Mouse (Mus musculus) intestine, embryonic 16.5 days (tissue): ENCODE data around the gene Prss34. TPM values are rescaled to one million over a fixed set of nuclear protein-coding genes. Genes with fewer than 3 reads are reported as not detected.
A peak's percentile ranks its signal among the peaks of the same experiment; 100 is the strongest.

ENCODE experiments used
- ATAC-seq: fragments of 200-750 bp; cut with Nextera tagmentation; 2 replicates; pipeline ENCODE4 v1.8.0; 2017; ENCODE audit warnings: moderate TSS enrichment, moderate library complexity
- H3K27ac ChIP-seq: fragments of 300-500 bp; sonication (generic); 2 replicates; pipeline ENCODE4 v1.5.1; 2014; ENCODE audit warnings: mild to moderate bottlenecking, low read length
- H3K27me3 ChIP-seq: fragments of 300-500 bp; sonication (generic); replicated peaks from 2 replicates; pipeline ENCODE4 v1.6.1; 2014; ENCODE audit warnings: low read length, control low read depth, mixed read lengths; ENCODE audit not compliant: control insufficient read depth, insufficient read depth
- H3K36me3 ChIP-seq: fragments of 300-500 bp; sonication (generic); 2 replicates; pipeline ENCODE4 v1.6.1; 2014; ENCODE audit warnings: low read length, control low read depth; ENCODE audit not compliant: control insufficient read depth, insufficient read depth
- H3K4me1 ChIP-seq: fragments of 300-500 bp; sonication (generic); 2 replicates; pipeline ENCODE4 v1.6.1; 2014; ENCODE audit warnings: low read length, control low read depth, mixed read lengths; ENCODE audit not compliant: control insufficient read depth, insufficient read depth
- H3K4me2 ChIP-seq: fragments of 300-500 bp; sonication (generic); 2 replicates; pipeline ENCODE4 v1.6.1; 2014; ENCODE audit warnings: low read depth, low read length, control low read depth
- H3K4me3 ChIP-seq: fragments of 300-500 bp; sonication (generic); 2 replicates; pipeline ENCODE4 v1.5.1; 2014; ENCODE audit warnings: mild to moderate bottlenecking, low read length
- H3K9ac ChIP-seq: fragments of 300-500 bp; sonication (generic); 2 replicates; pipeline ENCODE4 v1.6.1; 2014; ENCODE audit warnings: low read depth, low read length
- H3K9me3 ChIP-seq: fragments of 300-500 bp; sonication (generic); 2 replicates; pipeline ENCODE4 v1.6.1; 2016; ENCODE audit warnings: low read length, control low read depth; ENCODE audit not compliant: control insufficient read depth
- WGBS: fragments of 180-500 bp; shearing (Covaris S2); extraction: QIAGEN DNeasy Blood & Tissue Kit; methylation state at CpG from one replicate; pipeline ENCODE4 v1.1.7; 2014; 5-methylcytosine and 5-hydroxymethylcytosine counted together
- polyA plus RNA-seq: library from polyadenylated mRNA; unstranded; fragments of >200 nt; fragmentation: Nextera tagmentation; extraction: Ambion mirVana; gene quantifications from 2 replicates; pipeline ENCODE4 v1.2.1, GENCODE M21; 2015

Gene Prss34
- polyA plus RNA-seq, 1 experiment from 2014 or later, result 0.39 TPM

DNA sequence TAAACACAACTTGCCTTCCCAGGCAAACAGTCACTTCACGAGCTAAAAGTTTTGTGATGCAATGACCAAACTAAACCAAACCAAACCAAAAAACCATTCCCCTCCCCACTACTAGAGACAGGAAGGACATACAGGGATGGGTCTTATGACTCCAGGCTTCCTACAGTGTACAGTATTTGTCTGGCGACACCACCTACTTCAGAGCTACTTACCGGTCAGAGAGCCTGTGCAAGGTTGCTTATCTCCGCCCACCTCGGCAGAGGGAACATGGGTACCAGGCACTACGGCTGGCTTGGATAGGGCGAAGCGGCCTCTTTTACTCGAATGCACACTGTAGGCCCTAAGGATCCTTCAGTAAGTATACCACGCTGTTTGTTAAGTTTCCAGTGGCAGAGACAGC is 25.9 kb upstream of the Prss34 start:
- Histone ChIP-seq H3K4me1 (peaks cover 20% of the 10 kb centered on the region), H3K9me3 (no peaks in the 10 kb centered on the region), H3K27ac (peak overlapping the region; percentile 99), H3K4me3 (peak overlapping the region; percentile 96), H3K4me2 (peak overlapping the region; percentile 97), H3K36me3 (peaks cover 13% of the 10 kb centered on the region), H3K27me3 (no peaks in the 10 kb centered on the region), H3K9ac (peak overlapping the region; percentile 100)
- peak; percentile 16; the same call in 1 of the 2 replicates for ATAC-seq
- WGBS, result 0% methylated on average over 10 of the region's 10 CpGs

DNA sequence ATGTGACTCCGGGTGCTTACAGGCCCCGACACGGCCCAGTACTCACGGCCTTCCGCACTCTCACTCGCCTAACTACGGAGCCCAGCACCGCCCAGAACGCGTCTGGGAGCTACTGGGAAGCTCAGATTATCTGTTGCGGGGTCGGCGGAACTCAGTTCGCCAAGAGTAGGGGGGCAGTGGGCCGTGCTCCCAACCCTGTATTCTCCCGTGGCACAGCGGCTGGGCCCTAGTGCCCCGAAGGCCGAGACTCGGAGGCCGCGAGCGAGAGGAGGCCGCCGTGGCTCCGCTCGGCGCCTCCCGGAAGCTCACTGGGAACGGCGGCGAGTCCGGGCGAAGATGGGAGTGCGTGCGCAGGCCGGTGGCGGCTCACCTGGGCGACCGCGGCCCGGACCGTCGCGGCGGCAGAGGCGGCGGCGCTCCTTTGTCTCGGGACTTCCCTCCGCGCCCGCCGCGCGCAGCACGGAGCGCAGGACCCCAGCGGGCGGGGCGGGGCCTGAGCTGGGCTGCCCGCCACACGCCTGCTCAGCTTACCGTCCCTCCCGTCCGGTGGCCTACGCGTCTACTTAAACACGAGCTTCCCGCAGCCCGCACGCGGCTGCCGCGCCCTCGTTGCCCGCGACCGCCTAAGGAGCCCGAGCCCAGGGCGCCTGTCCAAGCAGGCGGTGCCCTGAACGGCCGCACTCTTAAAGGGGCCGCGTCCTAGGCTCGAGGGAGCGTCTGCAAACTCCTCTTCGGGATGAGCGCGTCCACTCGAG is 25.1 kb upstream of the Prss34 start:
- Histone ChIP-seq H3K27me3 (no peaks in the 10 kb centered on the region), H3K9me3 (no peaks in the 10 kb centered on the region), H3K36me3 (peaks cover 6% of the 10 kb centered on the region), H3K4me2 (peak overlapping the region; percentile 97), H3K27ac (peak overlapping the region; percentile 99), H3K4me1 (peaks cover 20% of the 10 kb centered on the region), H3K9ac (peak overlapping the region; percentile 100), H3K4me3 (peak overlapping the region; percentile 96)
- ATAC-seq, result peak; percentile 92
- under 1% methylated on average over 91 of the region's 92 CpGs for WGBS

DNA sequence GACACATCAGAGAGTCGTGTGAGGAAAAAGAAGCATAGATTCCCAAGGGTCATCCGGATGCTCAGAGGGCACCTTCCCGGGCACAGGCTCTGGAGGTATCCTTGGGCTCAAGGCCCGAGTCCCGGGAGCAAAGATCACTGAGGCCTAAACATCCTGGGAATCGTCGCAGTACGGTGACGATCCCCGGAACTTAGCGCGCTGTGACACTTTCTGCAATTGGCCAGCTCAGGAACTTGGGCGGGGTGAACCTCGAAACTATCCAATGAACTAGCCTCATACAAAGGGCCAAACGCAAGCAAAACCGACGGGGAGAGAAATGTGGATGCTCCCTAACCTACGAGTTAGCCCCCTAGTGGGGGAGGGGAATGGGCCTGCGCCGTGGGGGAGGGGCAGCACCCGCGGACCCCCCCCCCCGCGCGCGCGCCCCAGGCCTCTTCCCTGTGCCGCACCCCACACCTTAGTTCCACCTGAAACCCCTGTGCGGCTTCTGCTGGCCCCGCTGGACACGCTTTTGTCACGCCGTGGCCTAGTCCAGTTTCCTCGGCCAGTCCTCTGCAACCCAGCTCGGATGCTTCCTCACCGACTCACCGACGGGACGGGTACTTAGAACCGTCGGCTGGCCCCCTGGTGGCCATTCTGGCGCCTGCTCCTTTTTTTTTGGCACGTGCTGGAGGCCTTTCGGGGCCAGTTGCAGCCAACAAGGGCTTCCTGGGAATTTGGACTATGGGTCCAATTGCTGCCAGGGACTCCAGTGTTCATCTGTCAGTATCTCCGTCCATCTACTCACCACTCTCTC is 24.3 kb upstream of the Prss34 start:
- H3K4me2 ChIP-seq, result peak overlapping the region; percentile 50
- H3K36me3 ChIP-seq, result no peaks in the 10 kb centered on the region
- peak overlapping the region; percentile 96 for H3K4me3 ChIP-seq
- H3K27me3 ChIP-seq, result no peaks in the 10 kb centered on the region
- no peaks in the 10 kb centered on the region for H3K9me3 ChIP-seq
- peaks cover 20% of the 10 kb centered on the region for H3K4me1 ChIP-seq
- 1% methylated on average over 40 of the region's 45 CpGs for WGBS
- peak overlapping the region; percentile 99 for H3K27ac ChIP-seq
- peak overlapping the region; percentile 100 for H3K9ac ChIP-seq
- peak; percentile 87 for ATAC-seq

- no peak for ATAC-seq
- no peaks in the 10 kb centered on the region for H3K27me3 ChIP-seq
- no peaks in the 10 kb centered on the region for H3K36me3 ChIP-seq
- no peaks in the 10 kb centered on the region for H3K9me3 ChIP-seq
- H3K4me3 ChIP-seq, result peak within 1 kb of the TSS; percentile 96
- H3K4me1 ChIP-seq, result peaks cover 20% of the 10 kb centered on the region
- peak within 1 kb of the TSS; percentile 100 for H3K9ac ChIP-seq
- peak within 1 kb of the TSS; percentile 99 for H3K27ac ChIP-seq
- H3K4me2 ChIP-seq, result peak within 1 kb of the TSS; percentile 50
- WGBS, result 75% methylated on average over 9 of the region's 9 CpGs
Measured at GRCm38 (mm10) chr17:25274571-25275346, 23.4 kb upstream of the Prss34 start, which contains the start of gene Ube2i. Ube2i (minus strand) TSS chr17:25274622.

DNA sequence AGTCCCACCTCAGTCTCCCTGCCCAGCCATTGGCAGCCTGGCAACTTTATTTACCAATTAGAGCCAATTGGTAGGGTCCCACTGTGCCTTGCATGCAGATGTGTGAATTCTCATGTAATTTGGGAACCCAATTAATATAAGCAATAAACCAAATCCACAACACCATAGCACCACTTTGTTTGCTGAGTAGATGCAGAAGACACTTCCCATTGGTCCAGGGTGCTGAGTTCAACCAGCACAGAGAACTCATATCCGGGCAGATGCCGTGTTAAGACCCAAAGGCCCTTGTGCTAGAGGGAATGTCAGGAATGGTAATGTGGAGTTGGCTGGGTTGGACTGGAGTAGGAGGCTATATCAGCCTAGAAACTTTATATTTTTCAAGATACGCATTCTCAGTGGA is 22.4 kb upstream of the Prss34 start:
- H3K4me2 ChIP-seq, result no peak overlapping the region
- no peaks in the 10 kb centered on the region for H3K27me3 ChIP-seq
- no peak overlapping the region for H3K27ac ChIP-seq
- H3K9ac ChIP-seq, result no peak overlapping the region
- no peak overlapping the region for H3K4me3 ChIP-seq
- no peaks in the 10 kb centered on the region for H3K36me3 ChIP-seq
- H3K4me1 ChIP-seq, result peaks cover 14% of the 10 kb centered on the region
- H3K9me3 ChIP-seq, result no peaks in the 10 kb centered on the region
- no peak for ATAC-seq
- 94% methylated on average over 3 of the region's 3 CpGs for WGBS

DNA sequence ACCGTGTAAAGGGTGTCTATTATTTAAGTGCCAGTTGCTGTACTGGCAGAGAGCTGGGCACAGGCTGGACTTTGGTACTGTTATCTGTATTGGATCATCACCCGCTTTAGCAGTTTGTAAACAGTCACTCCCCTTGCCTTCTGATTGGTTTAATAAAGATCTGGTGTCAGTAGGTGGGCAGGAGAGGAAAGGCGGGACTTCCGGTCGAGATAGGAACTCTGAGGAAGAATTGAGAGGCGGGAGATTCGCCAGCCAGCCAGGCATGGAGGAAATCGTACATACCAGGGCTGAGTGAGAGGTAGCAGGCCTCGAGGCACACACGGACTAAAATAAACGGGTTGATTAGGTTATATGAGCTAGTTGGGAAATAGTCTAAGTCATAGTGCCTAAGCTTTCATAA is 16.1 kb upstream of the Prss34 start:
- Histone ChIP-seq H3K36me3 (no peaks in the 10 kb centered on the region), H3K4me2 (peak overlapping the region; percentile 4; the same call in 1 of the 2 replicates), H3K9ac (no peak overlapping the region), H3K27me3 (no peaks in the 10 kb centered on the region), H3K9me3 (no peaks in the 10 kb centered on the region), H3K4me3 (no peak overlapping the region), H3K27ac (no peak overlapping the region), H3K4me1 (no peaks in the 10 kb centered on the region; the same call in 1 of the 2 replicates)
- ATAC-seq, result peak; percentile 86
- WGBS, result 26% methylated on average over 11 of the region's 11 CpGs

DNA sequence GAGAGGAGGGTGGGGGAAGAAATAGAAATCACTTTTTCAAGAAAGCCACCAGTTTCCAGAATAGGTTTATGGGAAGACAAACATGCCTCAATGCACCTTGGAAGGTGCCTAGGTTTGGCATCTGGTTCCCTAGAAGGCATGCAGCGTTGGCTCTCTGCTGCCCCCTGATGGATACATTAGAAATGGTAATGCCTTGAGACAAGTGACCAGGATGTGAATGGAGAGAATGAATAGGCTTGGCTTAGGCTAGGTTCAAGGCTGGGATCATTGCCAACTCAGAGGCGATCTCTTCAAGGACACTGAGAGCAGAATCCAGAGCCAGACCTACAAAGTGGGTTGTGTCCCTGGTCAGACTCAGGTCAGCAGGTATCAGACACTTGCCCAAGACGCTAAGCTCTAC is 13.2 kb upstream of the Prss34 start:
- Histone ChIP-seq H3K27me3 (no peaks in the 10 kb centered on the region), H3K4me1 (no peaks in the 10 kb centered on the region; the same call in 1 of the 2 replicates), H3K36me3 (no peaks in the 10 kb centered on the region), H3K4me3 (no peak overlapping the region), H3K9me3 (no peaks in the 10 kb centered on the region), H3K9ac (no peak overlapping the region), H3K27ac (no peak overlapping the region), H3K4me2 (no peak overlapping the region)
- WGBS, result 21% methylated on average over 3 of the region's 3 CpGs
- peak; percentile 40; the same call in 1 of the 2 replicates for ATAC-seq

DNA sequence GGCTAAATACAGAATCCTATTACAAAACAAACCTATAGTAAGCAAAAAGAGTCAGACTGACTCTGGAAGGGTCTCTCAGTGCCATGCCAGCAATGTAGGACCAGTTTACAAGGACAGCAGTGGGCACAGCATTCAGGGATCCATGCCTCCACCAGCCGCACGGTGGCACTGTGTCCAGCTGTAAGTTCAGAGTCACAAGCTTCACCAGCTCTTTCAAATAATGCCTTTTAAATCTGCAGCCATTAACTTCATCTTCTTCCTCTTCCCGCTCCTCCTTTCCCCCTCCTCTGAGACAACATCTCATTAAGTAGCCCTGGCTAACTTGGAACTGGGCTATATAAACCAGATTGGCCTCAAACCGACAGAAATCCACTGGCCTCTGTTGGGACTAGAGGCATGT is 9.4 kb upstream of the Prss34 start:
- H3K9me3 ChIP-seq, result no peaks in the 10 kb centered on the region
- ATAC-seq, result no peak
- H3K4me3 ChIP-seq, result no peak overlapping the region
- H3K4me2 ChIP-seq, result no peak overlapping the region
- no peak overlapping the region for H3K27ac ChIP-seq
- H3K9ac ChIP-seq, result no peak overlapping the region
- WGBS, result 20% methylated on average over 4 of the region's 4 CpGs
- H3K27me3 ChIP-seq, result no peaks in the 10 kb centered on the region
- no peaks in the 10 kb centered on the region for H3K4me1 ChIP-seq
- H3K36me3 ChIP-seq, result no peaks in the 10 kb centered on the region

DNA sequence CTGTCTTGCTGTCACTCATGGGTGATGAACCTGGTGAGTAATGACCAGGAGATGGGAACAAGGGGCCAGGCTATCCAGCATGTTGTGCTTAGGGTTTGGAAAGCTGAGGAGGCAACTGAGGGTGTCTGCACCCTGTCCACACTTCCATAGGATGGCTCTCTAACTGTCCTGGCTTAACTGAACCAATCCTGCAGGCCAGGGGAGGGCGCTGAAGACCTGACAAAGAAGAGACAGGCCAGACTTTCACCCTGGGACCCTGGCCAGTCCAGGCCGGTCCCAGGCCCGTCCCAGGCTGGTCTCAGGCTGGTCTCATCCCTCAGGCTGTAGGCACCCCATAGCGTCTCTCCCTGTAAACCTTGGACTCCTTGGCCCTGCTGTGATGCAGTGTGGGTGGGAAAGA is 7.8 kb upstream of the Prss34 start:
- no peak for ATAC-seq
- Histone ChIP-seq H3K4me1 (no peaks in the 10 kb centered on the region), H3K4me2 (no peak overlapping the region), H3K9me3 (no peaks in the 10 kb centered on the region), H3K27ac (no peak overlapping the region), H3K36me3 (no peaks in the 10 kb centered on the region), H3K4me3 (no peak overlapping the region), H3K27me3 (no peaks in the 10 kb centered on the region), H3K9ac (no peak overlapping the region)
- WGBS, result 34% methylated on average over 4 of the region's 4 CpGs
